Mouse (Mus musculus): ENCODE data around the gene Islr.

- TF ChIP-seq GATA1 (IDR thresholded peaks at IDR 0.05; ENCODE audit: borderline replicate concordance, low read length) (no peak), CTCF (IDR thresholded peaks at IDR 0.05; ENCODE audit: low read depth, low read length) (no peak), TAL1 (conservative IDR thresholded peaks at IDR 0.05; ENCODE audit: low read depth, low read length) (no peak), POLR2AphosphoS5 (IDR thresholded peaks at IDR 0.05; ENCODE audit: insufficient replicate concordance, low read depth, low read length) (no peak), GATA2 (IDR thresholded peaks at IDR 0.05; ENCODE audit: borderline replicate concordance, low read depth, low read length) (no peak)
Measured at GRCm38 (mm10) chr9:58125811-58126210, 78.3 kb downstream of the Islr start.
